Mouse (Mus musculus): ENCODE measurements around the gene Serp1. TPM values are rescaled to one million over a fixed set of nuclear protein-coding genes. Genes with fewer than 3 reads are reported as not detected.

The Serp1 gene
- polyA plus RNA-seq (2016; fragmentation: Nextera tagmentation; extraction: Ambion mirVana): 121 and 141 TPM in 2 replicates

DNA sequence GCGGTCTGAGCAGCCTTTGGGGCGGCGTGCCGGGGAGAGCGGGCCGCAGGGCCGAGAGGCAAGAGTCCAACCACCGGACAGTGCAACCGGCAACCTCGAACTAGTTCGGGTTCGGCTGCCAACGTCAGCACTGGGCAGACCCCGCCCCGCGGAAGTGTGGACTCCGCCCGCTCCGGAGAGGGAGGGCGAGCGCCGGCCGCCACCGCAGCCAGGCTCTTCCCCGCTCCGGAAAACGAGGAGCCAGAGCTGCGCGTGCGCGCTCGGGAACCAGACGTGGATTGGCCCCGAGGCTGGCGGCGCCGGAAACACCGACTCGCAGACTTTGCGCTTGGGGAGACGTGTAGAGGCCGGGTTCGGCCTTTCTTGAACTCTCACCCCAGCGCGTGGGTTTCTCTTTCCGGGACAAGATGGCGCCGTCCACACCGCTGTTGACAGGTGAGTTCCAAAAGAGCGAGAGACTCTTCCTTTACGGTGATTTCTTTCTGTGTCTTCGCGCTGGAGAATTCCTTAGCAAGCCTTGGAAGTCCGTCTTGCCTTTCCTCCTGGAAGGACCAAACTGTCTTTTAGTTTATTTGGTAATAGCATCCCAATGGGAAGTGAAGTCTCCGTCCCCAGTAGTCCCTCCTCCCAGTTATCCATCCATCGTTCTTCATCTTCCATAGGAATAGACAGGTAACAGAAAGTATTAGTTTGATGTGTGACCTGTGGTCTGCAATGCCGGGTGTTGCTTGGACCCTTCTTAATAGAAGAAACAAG lies at the start of gene Serp1, which contains the start of gene Eif2a:
Gene Serp1 (minus strand): TSS at position 241 of the 756 bp plus-strand sequence.
Gene Eif2a (plus strand): TSS at position 170 of the 756 bp plus-strand sequence.
- Histone ChIP-seq H3K27ac (peak within 1 kb of the TSS; percentile 99), H3K4me1 (peaks cover 4% of the 10 kb centered on the region; the same call in 1 of the 2 replicates), H3K4me3 (peak within 1 kb of the TSS; percentile 100), H3K27me3 (ENCODE audit: insufficient read depth, poor library complexity, severe bottlenecking) (no peaks in the 10 kb centered on the region), H3K36me3 (peaks cover 29% of the 10 kb centered on the region), H3K9me3 (no peaks in the 10 kb centered on the region)
- peak; percentile 99 for DNase-seq (ENCODE audit: low spot score)
- WGBS: under 1% methylated on average over 57 of the region's 57 CpGs

DNA sequence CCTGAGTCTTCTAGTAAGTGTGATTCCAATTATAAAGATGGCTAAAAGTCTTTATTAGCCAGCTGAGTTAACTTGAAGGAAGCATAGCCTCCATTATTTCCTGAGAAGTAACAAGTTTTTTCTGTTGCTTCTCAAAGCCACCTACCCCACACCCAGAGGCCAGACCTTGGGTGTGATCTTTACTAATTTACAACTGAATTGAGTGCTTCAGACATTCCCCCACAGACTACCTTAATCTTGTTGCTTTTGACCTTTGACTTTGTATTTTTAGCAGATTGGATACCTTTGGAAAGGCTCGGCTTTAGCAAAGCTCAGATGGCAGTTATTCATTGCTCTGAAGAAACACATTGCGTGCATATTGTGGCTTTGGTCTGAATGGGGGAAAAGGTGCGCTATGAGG lies 45.1 kb upstream of the Serp1 start:
- no peaks in the 10 kb centered on the region for H3K4me1 ChIP-seq
- no peak for DNase-seq (ENCODE audit: low spot score)
- no peaks in the 10 kb centered on the region for H3K27me3 ChIP-seq (ENCODE audit: insufficient read depth, poor library complexity, severe bottlenecking)
- H3K27ac ChIP-seq: no peak overlapping the region
- H3K4me3 ChIP-seq: no peak overlapping the region
- no peaks in the 10 kb centered on the region for H3K36me3 ChIP-seq
- no peaks in the 10 kb centered on the region; the same call in 1 of the 2 replicates for H3K9me3 ChIP-seq
- 84% methylated on average over 3 of the region's 3 CpGs for WGBS

DNA sequence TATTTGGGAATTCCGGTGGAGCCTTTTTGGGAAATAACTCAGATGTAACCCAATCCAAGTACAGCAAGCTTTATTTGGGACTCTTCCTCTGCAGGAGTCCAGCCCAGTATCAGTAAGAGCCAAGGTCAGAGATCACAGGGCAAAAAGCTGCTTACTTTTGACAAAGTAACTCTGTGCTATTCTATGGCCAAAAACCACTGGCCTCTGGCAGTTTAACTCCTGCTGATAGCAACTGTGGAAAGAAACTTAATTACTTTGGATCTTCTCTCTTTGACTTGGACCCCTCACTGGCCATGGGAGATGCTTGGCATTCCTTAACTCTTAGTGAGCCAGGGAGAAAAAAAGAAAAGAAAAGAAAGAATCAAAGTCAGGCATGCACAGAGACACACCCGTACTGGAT lies 35.7 kb upstream of the Serp1 start:
- H3K27me3 ChIP-seq (ENCODE audit: insufficient read depth, poor library complexity, severe bottlenecking): no peaks in the 10 kb centered on the region
- no peak overlapping the region for H3K4me3 ChIP-seq
- H3K4me1 ChIP-seq: 0 out of 2 replicates have a peak, but pooled peaks cover 4% of the 10 kb centered on the region
- DNase-seq (ENCODE audit: low spot score): no peak
- 39% methylated on average over 2 of the region's 2 CpGs for WGBS
- H3K27ac ChIP-seq: no peak overlapping the region
- peaks cover 17% of the 10 kb centered on the region for H3K36me3 ChIP-seq
- 0 out of 2 replicates have a peak, but pooled peaks cover 4% of the 10 kb centered on the region for H3K9me3 ChIP-seq

DNA sequence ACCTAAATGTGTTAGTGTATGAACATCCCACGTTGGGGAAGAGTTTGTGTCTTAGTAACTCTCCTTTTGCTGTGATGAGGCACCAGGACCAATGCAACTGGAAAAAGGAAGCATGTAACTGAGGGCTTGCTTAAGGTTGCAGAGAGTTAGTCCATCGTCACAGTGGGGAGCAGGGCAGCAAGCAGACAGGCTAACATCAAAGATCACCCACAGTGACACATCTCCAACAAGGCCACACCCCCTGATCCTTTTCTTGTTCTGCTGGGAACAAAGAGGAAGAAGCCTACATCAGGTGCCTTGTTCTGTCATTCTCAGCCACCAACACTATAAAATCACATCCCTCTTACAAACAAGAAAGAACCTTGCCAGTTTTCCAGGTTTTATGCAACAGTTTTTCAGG lies 34.2 kb upstream of the Serp1 start:
- WGBS: 25% methylated on average over 2 of the region's 2 CpGs
- H3K27ac ChIP-seq: no peak overlapping the region
- no peak overlapping the region for H3K4me3 ChIP-seq
- no peaks in the 10 kb centered on the region for H3K27me3 ChIP-seq (ENCODE audit: insufficient read depth, poor library complexity, severe bottlenecking)
- DNase-seq (ENCODE audit: low spot score): no peak
- 0 out of 2 replicates have a peak, but pooled peaks cover 4% of the 10 kb centered on the region for H3K9me3 ChIP-seq
- 0 out of 2 replicates have a peak, but pooled peaks cover 4% of the 10 kb centered on the region for H3K4me1 ChIP-seq
- H3K36me3 ChIP-seq: peaks cover 33% of the 10 kb centered on the region

DNA sequence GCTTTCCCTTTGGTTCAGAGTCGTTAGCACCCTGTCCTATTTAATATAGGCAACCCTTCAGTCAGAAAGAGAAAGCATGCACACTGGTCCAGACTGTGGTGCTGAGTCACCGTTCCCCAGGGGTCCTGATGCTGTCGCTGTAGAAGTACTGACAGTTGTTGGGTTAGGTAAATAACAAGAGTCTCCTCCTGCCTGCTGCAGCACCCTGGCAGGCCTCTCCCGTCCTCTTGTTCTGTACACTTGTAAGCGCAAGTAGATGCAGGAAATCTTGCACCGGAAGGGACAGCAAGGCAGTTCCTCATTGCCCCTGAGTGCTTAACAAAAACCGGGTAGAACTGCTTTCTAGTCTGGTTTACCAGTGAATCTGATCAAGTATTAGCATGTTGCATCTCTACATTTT lies 31.0 kb upstream of the Serp1 start:
- Histone ChIP-seq H3K4me3 (no peak overlapping the region), H3K4me1 (0 out of 2 replicates have a peak, but pooled peaks cover 4% of the 10 kb centered on the region), H3K9me3 (no peaks in the 10 kb centered on the region), H3K27ac (no peak overlapping the region), H3K27me3 (ENCODE audit: insufficient read depth, poor library complexity, severe bottlenecking) (no peaks in the 10 kb centered on the region), H3K36me3 (peaks cover 62% of the 10 kb centered on the region)
- no peak for DNase-seq (ENCODE audit: low spot score)
- 83% methylated on average over 7 of the region's 7 CpGs for WGBS

DNA sequence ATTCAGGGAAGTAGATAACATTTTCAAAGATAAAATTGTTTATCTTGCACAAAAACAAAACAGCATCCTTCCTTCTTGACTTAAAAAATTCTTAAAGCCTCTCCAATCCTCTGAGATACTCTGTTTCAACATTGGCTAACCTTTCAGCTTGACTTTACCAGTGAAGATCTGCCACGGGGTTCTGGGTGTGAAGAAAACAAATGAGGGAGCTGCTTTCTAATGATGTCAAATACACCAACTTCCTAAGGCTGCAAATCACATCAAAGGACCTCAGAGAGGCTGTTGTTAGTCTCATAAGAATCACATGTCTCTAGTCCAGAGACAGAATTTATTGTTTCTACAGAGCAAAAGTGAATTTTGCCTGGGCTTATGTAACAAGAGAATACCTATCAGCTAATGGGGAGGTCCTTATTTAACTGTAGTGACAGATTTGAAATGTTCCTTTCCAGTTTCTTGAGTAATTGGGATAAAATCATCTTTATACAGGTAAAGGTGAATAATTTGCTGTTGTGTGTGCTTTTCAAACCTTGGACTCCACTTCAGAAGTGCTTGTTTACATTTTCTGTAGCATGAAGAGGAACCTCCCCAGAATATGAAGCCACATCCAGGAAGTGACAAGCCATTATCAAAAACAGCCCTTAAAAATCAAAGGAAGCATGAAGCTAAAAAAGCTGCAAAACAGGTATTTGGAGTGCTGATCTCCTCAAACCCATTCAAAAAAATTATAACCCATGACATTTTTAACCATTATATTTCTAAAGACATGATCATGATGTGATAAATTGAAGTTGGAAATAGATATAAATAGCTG lies 26.5 kb upstream of the Serp1 start:
- Histone ChIP-seq H3K36me3 (peaks cover 85% of the 10 kb centered on the region), H3K4me3 (no peak overlapping the region), H3K9me3 (no peaks in the 10 kb centered on the region), H3K27ac (no peak overlapping the region), H3K27me3 (ENCODE audit: insufficient read depth, poor library complexity, severe bottlenecking) (no peaks in the 10 kb centered on the region), H3K4me1 (no peaks in the 10 kb centered on the region)
- WGBS: 93% methylated on average over 1 of the region's 1 CpGs
- DNase-seq (ENCODE audit: low spot score): no peak

DNA sequence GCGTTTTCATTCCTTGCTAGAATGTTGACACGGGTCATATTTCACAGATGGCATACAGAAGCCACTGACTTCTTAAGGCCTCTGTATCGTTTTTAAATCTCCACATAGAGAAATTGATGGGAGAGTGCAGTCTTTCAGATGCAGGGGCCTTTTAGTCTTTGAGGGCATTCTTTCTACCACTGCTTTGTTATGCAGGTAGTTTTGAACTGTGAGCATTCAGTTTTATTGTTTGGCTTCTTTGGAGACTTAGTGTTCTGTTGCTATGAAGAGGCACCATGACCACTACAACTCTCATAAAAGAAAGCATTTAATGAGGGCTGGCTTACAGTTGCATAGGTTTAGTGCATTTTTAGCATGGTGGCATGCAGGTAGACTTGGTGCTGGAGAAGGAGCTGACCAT lies 10.9 kb upstream of the Serp1 start:
- H3K9me3 ChIP-seq: no peaks in the 10 kb centered on the region
- DNase-seq (ENCODE audit: low spot score): no peak
- peaks cover 67% of the 10 kb centered on the region for H3K36me3 ChIP-seq
- no peak overlapping the region for H3K27ac ChIP-seq
- H3K4me1 ChIP-seq: no peaks in the 10 kb centered on the region
- no peak overlapping the region for H3K4me3 ChIP-seq
- 89% methylated on average over 3 of the region's 3 CpGs for whole genome bisulfite sequencing
- no peaks in the 10 kb centered on the region for H3K27me3 ChIP-seq (ENCODE audit: insufficient read depth, poor library complexity, severe bottlenecking)

DNA sequence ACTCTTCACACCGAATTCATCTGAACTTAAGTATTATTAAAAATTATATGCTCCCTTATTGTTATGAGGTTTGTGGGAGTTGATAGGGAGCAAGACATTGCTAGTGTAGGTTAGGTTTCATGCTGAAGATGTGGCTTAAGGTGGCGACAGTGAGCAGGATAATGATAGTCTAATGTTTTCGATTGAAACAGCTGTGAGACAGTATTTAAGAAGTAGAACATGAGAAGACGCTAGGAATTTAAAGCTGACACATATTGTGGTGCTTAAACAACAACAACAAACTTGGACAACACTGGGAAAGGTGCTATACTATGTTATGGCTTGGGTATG lies 681 bp upstream of the Serp1 start:
- peak overlapping the region; percentile 100 for H3K4me3 ChIP-seq
- no peaks in the 10 kb centered on the region for H3K9me3 ChIP-seq
- peak overlapping the region; percentile 99 for H3K27ac ChIP-seq
- DNase-seq (ENCODE audit: low spot score): no peak
- WGBS: 10% methylated on average over 4 of the region's 4 CpGs
- H3K4me1 ChIP-seq: peaks cover 4% of the 10 kb centered on the region; the same call in 1 of the 2 replicates
- no peaks in the 10 kb centered on the region for H3K27me3 ChIP-seq (ENCODE audit: insufficient read depth, poor library complexity, severe bottlenecking)
- peaks cover 29% of the 10 kb centered on the region for H3K36me3 ChIP-seq

DNA sequence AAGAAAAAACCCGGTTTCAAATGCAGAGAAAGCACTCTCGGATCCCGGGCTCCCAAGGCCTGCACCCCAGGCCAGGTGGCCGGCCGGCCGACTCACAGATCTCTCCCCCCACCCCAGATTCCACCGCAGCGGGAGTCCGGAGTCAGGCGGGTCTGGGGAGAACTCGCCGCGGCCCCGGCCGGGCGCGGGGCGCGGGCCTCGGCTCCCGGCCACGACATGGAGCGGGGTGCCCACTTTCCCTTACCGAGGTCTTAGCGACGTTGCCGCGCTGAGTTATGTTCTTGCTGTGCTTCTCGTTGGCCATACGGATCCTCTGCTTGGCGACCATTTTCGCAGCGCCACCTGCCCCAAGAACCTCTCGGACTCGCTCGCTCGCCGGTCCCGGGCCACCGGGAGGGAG lies 526 bp downstream of the Serp1 start:
- H3K4me1 ChIP-seq: peaks cover 4% of the 10 kb centered on the region; the same call in 1 of the 2 replicates
- no peaks in the 10 kb centered on the region for H3K27me3 ChIP-seq (ENCODE audit: insufficient read depth, poor library complexity, severe bottlenecking)
- H3K9me3 ChIP-seq: no peaks in the 10 kb centered on the region
- H3K4me3 ChIP-seq: peak overlapping the region; percentile 100
- H3K27ac ChIP-seq: peak overlapping the region; percentile 99
- DNase-seq (ENCODE audit: low spot score): peak; percentile 76
- WGBS: 0% methylated on average over 40 of the region's 40 CpGs
- H3K36me3 ChIP-seq: peaks cover 34% of the 10 kb centered on the region

DNA sequence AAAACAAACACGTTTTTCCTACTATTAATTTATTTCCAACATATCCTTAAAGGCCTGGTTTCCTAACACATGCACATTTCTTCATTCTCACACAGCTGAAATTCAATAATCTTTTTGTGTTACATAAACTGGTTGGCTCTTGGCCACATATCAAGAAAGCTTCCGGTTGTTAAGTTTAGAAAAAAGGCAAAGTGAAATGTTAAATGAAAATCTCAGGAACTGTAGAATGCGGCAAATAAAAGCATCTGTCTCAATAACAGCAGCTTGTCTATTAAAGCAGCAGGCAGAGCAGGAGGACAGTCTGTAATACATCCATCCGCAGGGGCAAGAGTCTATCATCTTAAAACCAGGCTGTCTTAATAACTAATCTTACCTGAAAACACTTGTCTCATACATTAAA lies 1.4 kb downstream of the Serp1 start:
- no peaks in the 10 kb centered on the region for H3K27me3 ChIP-seq (ENCODE audit: insufficient read depth, poor library complexity, severe bottlenecking)
- H3K36me3 ChIP-seq: peaks cover 34% of the 10 kb centered on the region
- DNase-seq (ENCODE audit: low spot score): no peak
- H3K4me1 ChIP-seq: peaks cover 7% of the 10 kb centered on the region; the same call in 1 of the 2 replicates
- no peak overlapping the region for H3K27ac ChIP-seq
- no peaks in the 10 kb centered on the region for H3K9me3 ChIP-seq
- peak overlapping the region; percentile 100 for H3K4me3 ChIP-seq
- 69% methylated on average over 4 of the region's 4 CpGs for WGBS

DNA sequence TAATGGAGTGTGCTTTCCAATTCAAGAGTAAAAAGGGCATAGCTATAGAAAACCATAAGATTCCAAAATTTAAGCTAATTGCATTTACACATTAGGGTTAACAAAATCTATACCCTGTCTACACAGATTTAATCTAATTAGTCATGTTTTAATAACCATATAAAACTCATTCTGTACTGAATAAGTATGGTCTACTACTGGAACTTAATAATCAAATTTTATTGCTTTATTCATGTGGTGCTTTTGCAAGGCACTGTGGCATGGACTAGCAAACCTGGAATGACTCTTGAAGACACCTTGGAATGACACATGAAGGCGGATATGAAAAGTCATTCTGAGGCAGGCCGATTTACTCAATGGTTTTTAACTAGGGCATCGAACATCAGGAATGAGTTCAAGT lies 2.3 kb downstream of the Serp1 start:
- no peak for DNase-seq (ENCODE audit: low spot score)
- Histone ChIP-seq H3K4me1 (peaks cover 11% of the 10 kb centered on the region; the same call in 1 of the 2 replicates), H3K36me3 (peaks cover 34% of the 10 kb centered on the region), H3K4me3 (no peak overlapping the region), H3K27ac (no peak overlapping the region), H3K27me3 (ENCODE audit: insufficient read depth, poor library complexity, severe bottlenecking) (no peaks in the 10 kb centered on the region), H3K9me3 (no peaks in the 10 kb centered on the region)
- WGBS: 94% methylated on average over 3 of the region's 3 CpGs

DNA sequence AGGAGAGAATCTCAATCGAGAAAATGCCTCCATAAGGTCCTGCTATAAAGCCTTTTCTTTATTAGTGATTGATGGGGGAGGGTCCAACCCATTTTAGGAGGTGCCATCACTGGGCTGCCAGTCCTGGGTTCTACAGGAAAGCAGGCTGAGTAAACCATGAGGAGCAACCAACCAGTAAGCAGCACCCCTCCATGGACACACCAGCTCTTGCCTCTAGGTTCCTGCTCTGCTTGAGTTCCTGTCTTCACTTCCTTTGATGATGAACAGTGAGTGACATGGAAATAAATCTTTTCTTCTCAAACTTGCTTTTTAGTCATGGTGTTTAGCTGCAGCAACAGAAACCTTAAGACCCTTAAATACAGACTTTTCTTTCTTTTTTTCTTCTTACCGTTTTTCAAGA lies 4.3 kb downstream of the Serp1 start:
- Histone ChIP-seq H3K36me3 (peaks cover 34% of the 10 kb centered on the region), H3K4me3 (no peak overlapping the region), H3K9me3 (no peaks in the 10 kb centered on the region), H3K27ac (no peak overlapping the region), H3K27me3 (ENCODE audit: insufficient read depth, poor library complexity, severe bottlenecking) (no peaks in the 10 kb centered on the region), H3K4me1 (peaks cover 8% of the 10 kb centered on the region; the same call in 1 of the 2 replicates)
- whole genome bisulfite sequencing: 91% methylated on average over 2 of the region's 2 CpGs
- DNase-seq (ENCODE audit: low spot score): no peak

DNA sequence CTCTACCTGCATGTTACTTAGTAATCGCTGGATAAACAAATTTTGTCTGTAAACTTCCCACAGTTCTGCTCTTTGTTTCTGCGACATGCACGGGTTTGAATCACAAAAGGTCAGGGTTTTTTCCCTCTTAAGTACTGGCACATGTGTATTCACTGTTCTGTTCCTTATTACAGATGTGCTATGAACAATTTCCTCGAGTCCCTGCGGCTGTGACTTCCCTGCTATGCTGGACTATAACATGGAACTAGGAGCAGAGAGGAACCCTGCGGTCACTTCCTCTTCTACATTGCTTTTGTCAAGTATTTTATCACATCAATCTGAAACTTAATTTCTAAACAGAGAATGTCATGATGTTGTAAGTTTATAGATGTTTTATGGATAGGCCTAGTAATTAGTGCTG lies 5.4 kb downstream of the Serp1 start:
- Histone ChIP-seq H3K36me3 (peaks cover 34% of the 10 kb centered on the region), H3K4me1 (peaks cover 8% of the 10 kb centered on the region; the same call in 1 of the 2 replicates), H3K4me3 (no peak overlapping the region), H3K27me3 (ENCODE audit: insufficient read depth, poor library complexity, severe bottlenecking) (no peaks in the 10 kb centered on the region), H3K9me3 (no peaks in the 10 kb centered on the region), H3K27ac (no peak overlapping the region)
- DNase-seq (ENCODE audit: low spot score): no peak
- WGBS: 91% methylated on average over 6 of the region's 6 CpGs
